In genomic region chr9:70910351-70910750, GRCm38 (mm10) we compare ENCODE assay signal across 21 mouse cellular contexts. TPM values are rescaled to one million over a fixed set of nuclear protein-coding genes. Genes with fewer than 3 reads are reported as not detected.
DNase-seq lines count a peak whose midpoint lies in the region; ATAC-seq and TF ChIP-seq lines count a peak whose summit lies in the region.
"Had no signal": no experiment of that assay in that cellular context is flagged by ENCODE, and none has a peak within 500 bp of the region (broad histone marks: within the 10 kb centered on the region; RNA-seq: fewer than 3 reads in every experiment).

No protein-coding gene starts in this region.

- H3K9me3 ChIP-seq in heart, embryonic 10.5 days, result no peaks in the 10 kb centered on the region
- H3K9me3 ChIP-seq in liver, embryonic 11.5 days (ENCODE audit: control insufficient read depth, low read length), result no peaks in the 10 kb centered on the region
- H3K9me3 ChIP-seq: forebrain, embryonic 12.5 days; hindbrain, embryonic 13.5 days; midbrain, embryonic 10.5 days had no signal

- no peak overlapping the region for H3K4me3 ChIP-seq in heart, embryonic 10.5 days
- H3K4me3 ChIP-seq in liver, adult 2 months (ENCODE audit: insufficient read depth, low read depth, low read length), result no peak overlapping the region
- H3K4me3 ChIP-seq in liver, embryonic 11.5 days (ENCODE audit: low read depth, low read length), result no peak overlapping the region
- H3K4me3 ChIP-seq: forebrain, embryonic 12.5 days; hindbrain, embryonic 13.5 days; midbrain, embryonic 10.5 days had no signal

- no peaks in the 10 kb centered on the region for H3K36me3 ChIP-seq in heart, embryonic 10.5 days
- H3K36me3 ChIP-seq in liver, adult 2 months (ENCODE audit: control insufficient read depth, insufficient read depth, low read length), result 0 out of 2 replicates have a peak, but pooled peaks cover 4% of the 10 kb centered on the region
- no peaks in the 10 kb centered on the region for H3K36me3 ChIP-seq in liver, embryonic 11.5 days (ENCODE audit: control insufficient read depth, insufficient read depth, low read length)
- H3K36me3 ChIP-seq: forebrain, embryonic 12.5 days; hindbrain, embryonic 13.5 days; midbrain, embryonic 10.5 days had no signal

- no peak for ATAC-seq in liver, embryonic 11.5 days (replicated peaks; ENCODE audit: low FRiP score)
- ATAC-seq: CD4-positive, CD25-positive, alpha-beta regulatory T cell, adult 4 months had no signal

- H3K4me1 ChIP-seq in heart, embryonic 10.5 days, result peaks cover 11% of the 10 kb centered on the region
- H3K4me1 ChIP-seq in liver, adult 2 months (ENCODE audit: control insufficient read depth, insufficient read depth, low read length), result peaks cover 27% of the 10 kb centered on the region
- H3K4me1 ChIP-seq in liver, embryonic 11.5 days (replicated peaks; ENCODE audit: control insufficient read depth, insufficient read depth, low read length), result peaks cover 18% of the 10 kb centered on the region
- H3K4me1 ChIP-seq: forebrain, embryonic 12.5 days had no signal

- TF ChIP-seq CTCF in liver, adult 2 months (IDR thresholded peaks at IDR 0.05; ENCODE audit: low read depth, low read length), result no peak

- no peak overlapping the region for H3K27ac ChIP-seq in heart, embryonic 10.5 days
- H3K27ac ChIP-seq in liver, adult 2 months (replicated peaks; ENCODE audit: insufficient read depth, low read depth, low read length), result peak overlapping the region; percentile 15
- no peak overlapping the region for H3K27ac ChIP-seq in liver, embryonic 11.5 days (ENCODE audit: low read depth, low read length)
- H3K27ac ChIP-seq: forebrain, embryonic 12.5 days; hindbrain, embryonic 13.5 days; midbrain, embryonic 10.5 days had no signal

- H3K4me2 ChIP-seq in liver, embryonic 11.5 days, result no peak overlapping the region
- H3K4me2 ChIP-seq: forebrain, embryonic 12.5 days; hindbrain, embryonic 13.5 days had no signal

- H3K9ac ChIP-seq in liver, adult 2 months (ENCODE audit: low read depth, low read length), result no peak overlapping the region
- no peak overlapping the region for H3K9ac ChIP-seq in liver, embryonic 11.5 days (ENCODE audit: low read depth, low read length)
- H3K9ac ChIP-seq: forebrain, embryonic 12.5 days; hindbrain, embryonic 13.5 days had no signal

- H3K79me2 ChIP-seq in liver, adult 2 months (ENCODE audit: control insufficient read depth, insufficient read depth, low read length), result peaks cover 28% of the 10 kb centered on the region

- no peak for TF ChIP-seq POLR2A in liver, adult 2 months (IDR thresholded peaks at IDR 0.05; ENCODE audit: extremely low read depth, insufficient read depth, low read length)

- DNase-seq in adrenal gland, adult (ENCODE audit: inconsistent age in 2 of 2, low spot score in 1 of 2), result peak; percentile 22 to 36
- no peak for DNase-seq in adrenal gland, postnatal 36 days
- DNase-seq in heart, adult 18-20 months, result peak; percentile 30 to 69
- no peak for DNase-seq in heart, embryonic 10.5 days (ENCODE audit: low spot score)
- peak; percentile 60 for DNase-seq in liver, adult 2 months (ENCODE audit: extremely low read depth, low read depth, low spot score)
- no peak for DNase-seq in liver, embryonic 11.5 days (ENCODE audit: low spot score)
- peak; percentile 35 to 65 for DNase-seq in kidney, postnatal 25 days
- DNase-seq in lung, postnatal 10 days, result no peak
- DNase-seq: cerebellum, postnatal 10 days; lung, adult 2 months; lung, postnatal 4 days; spleen, adult 18-20 months; thymus, adult 18-20 months had no signal

- WGBS in heart, embryonic 10.5 days, result 83% methylated on average over 6 of the region's 6 CpGs
- 18% methylated on average over 6 of the region's 6 CpGs for WGBS in liver, adult 2 months
- WGBS in liver, embryonic 11.5 days, result 80% methylated on average over 6 of the region's 6 CpGs

- no peaks in the 10 kb centered on the region for H3K27me3 ChIP-seq in heart, embryonic 10.5 days (ENCODE audit: insufficient read depth, poor library complexity, severe bottlenecking)
- H3K27me3 ChIP-seq in liver, adult 2 months (ENCODE audit: control insufficient read depth, insufficient read depth, low read length), result no peaks in the 10 kb centered on the region
- no peaks in the 10 kb centered on the region for H3K27me3 ChIP-seq in liver, embryonic 11.5 days (replicated peaks; ENCODE audit: control insufficient read depth, insufficient read depth, low read length)
- H3K27me3 ChIP-seq: forebrain, embryonic 12.5 days; hindbrain, embryonic 13.5 days had no signal

RNA-seq across cellular contexts. Expression of gene Lipc, which starts 41.7 kb away (rescaled TPM):
- under 1 TPM in 1 of 2 experiments, not detected in 1; 0.36 TPM for total RNA-seq in adrenal gland, postnatal 36 days (2021)
- total RNA-seq in heart, adult 18-20 months (2021), result under 1 TPM in 1 of 2 experiments, not detected in 1; 0.15 TPM
- polyA plus RNA-seq in heart, embryonic 10.5 days (2016; fragmentation: Nextera tagmentation; extraction: Ambion mirVana), result 0.11 and 1.9 TPM in 2 replicates
- total RNA-seq in liver, adult 2 months (2014; rRNA removed), result 232 and 384 TPM in 2 replicates
- 204 and 210 TPM in 2 replicates for polyA plus RNA-seq in liver, adult 2 months (2012; rRNA removed)
- 15.0 and 16.7 TPM in 2 replicates for polyA plus RNA-seq in liver, embryonic 11.5 days (2014; fragmentation: Nextera tagmentation; extraction: Ambion mirVana)
- total RNA-seq: left cerebral cortex, adult 18-20 months; MEL had no signal
- polyA plus RNA-seq: CD4-positive, CD25-positive, alpha-beta regulatory T cell, adult 4 months; forebrain, embryonic 12.5 days; hindbrain, embryonic 13.5 days; intestine, embryonic 14.5 days; midbrain, embryonic 10.5 days; neural tube, embryonic 11.5 days had no signal

Comparison
In these comparisons a context has a peak if more than half of its experiments do, and no peak if none do; other contexts are left out.
1. DNase-seq: peak in adrenal gland, adult (2 of 2), heart, adult 18-20 months (2 of 2), liver, adult 2 months (single experiment) and kidney, postnatal 25 days (2 of 2); none in adrenal gland, postnatal 36 days (0 of 2), heart, embryonic 10.5 days (single experiment), liver, embryonic 11.5 days (single experiment) and lung, postnatal 10 days (single experiment).
2. RNA of gene Lipc, which starts 41.7 kb away (total RNA-seq): 232 to 384 TPM in liver, adult 2 months; 0.36 TPM in adrenal gland, postnatal 36 days and 0.15 TPM in heart, adult 18-20 months; every median in the first group is over 100 times any median in the second.